Mouse (Mus musculus): Measurements from ENCODE around the gene Prickle4.

GRCm38 (mm10) chr17:47737271-47738065, 42.9 kb upstream of the Prickle4 start:
- TF ChIP-seq GATA1 (IDR thresholded peaks at IDR 0.05; ENCODE audit: low read length), result no peak
- no peak for TF ChIP-seq TAL1 (IDR thresholded peaks at IDR 0.05; ENCODE audit: low read length)

Data from erythroblast, embryonic 14.5 days (primary cell).